Mouse (Mus musculus) brain, embryonic 14.5 days (tissue): Measurements from ENCODE around the gene Oscar. TPM values are rescaled to one million over a fixed set of nuclear protein-coding genes. Genes with fewer than 3 reads are reported as not detected.
"Not testable (repeated sequence)": the region's sequence is repeated elsewhere in the genome, so short reads cannot be mapped to it uniquely, and the experiment has no call there.

Source experiments
- DNase-seq: peaks from one replicate; pipeline ENCODE4 v3.0.0-alpha.2; 2011; ENCODE audit warnings: low read depth
- CTCF ChIP-seq: fragments of 200-500 bp; IDR thresholded peaks from 2 replicates; pipeline ENCODE4 v1.5.1; 2012; ENCODE audit warnings: inconsistent platforms, mild to moderate bottlenecking, moderate library complexity, borderline replicate concordance; ENCODE audit not compliant: insufficient read depth, insufficient read length; ENCODE audit errors: extremely low read depth
- POLR2A ChIP-seq: fragments of 200-500 bp; IDR thresholded peaks from 2 replicates; pipeline ENCODE4 v1.6.1; 2012; ENCODE audit warnings: mild to moderate bottlenecking, inconsistent platforms, borderline replicate concordance; ENCODE audit not compliant: poor library complexity, insufficient read depth, insufficient read length, severe bottlenecking; ENCODE audit errors: extremely low read depth
- polyA plus RNA-seq: library from polyadenylated mRNA; depleted of rRNA; stranded (reverse); fragments of >200 nt; gene quantifications from 2 replicates; pipeline ENCODE4 v1.2.3, GENCODE M21; 2012; rRNA removed

Oscar gene
- polyA plus RNA-seq, 1 experiment, result 1.8 TPM

- TF ChIP-seq CTCF (no peak), POLR2A (no peak)
- DNase-seq, result no peak
These were observed 36.9 kb downstream of the Oscar start for GRCm38 (mm10) chr7:3578952-3579546.

GRCm38 (mm10) chr7:3578196-3578595 is 37.8 kb downstream of the Oscar start:
- TF ChIP-seq POLR2A (no peak), CTCF (no peak)
- no peak for DNase-seq

DNA sequence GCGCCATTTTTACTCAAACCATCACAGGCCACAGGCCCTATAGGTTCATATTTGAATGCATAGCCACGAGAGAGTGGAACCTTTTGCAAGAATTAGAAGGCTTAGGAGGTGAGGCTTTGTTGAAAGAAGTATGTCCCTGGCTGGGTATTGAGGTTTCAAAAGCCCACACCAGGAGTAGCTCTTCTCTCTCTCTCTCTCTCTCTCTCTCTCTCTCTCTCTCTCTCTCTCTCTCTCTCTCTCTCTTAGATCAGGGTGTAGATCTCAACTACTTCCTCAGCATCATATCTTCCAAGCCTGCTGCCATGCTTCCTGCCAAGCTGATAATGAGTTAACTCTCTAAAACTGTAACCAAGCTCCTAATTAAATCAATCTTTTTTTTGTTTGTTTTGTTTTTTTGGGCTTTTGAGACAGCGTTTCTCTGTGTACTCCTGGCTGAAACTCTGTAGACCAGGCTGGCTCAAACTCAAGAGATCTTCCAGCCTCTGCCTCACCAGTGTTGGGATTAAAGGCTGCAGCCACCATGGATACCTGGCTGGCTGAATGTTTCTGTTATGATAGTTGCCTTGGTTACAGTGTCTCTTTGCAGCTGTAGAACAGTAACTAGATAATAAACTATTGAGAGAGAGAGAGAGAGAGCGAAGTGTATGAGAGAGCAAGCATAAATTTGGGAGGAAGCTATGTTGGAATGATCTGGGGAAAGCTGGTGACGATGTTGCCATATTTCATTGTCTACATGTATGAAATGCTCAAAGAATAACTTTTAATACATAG is 39.4 kb downstream of the Oscar start:
- no peak for DNase-seq
- TF ChIP-seq POLR2A (no peak), CTCF (no peak)

DNA sequence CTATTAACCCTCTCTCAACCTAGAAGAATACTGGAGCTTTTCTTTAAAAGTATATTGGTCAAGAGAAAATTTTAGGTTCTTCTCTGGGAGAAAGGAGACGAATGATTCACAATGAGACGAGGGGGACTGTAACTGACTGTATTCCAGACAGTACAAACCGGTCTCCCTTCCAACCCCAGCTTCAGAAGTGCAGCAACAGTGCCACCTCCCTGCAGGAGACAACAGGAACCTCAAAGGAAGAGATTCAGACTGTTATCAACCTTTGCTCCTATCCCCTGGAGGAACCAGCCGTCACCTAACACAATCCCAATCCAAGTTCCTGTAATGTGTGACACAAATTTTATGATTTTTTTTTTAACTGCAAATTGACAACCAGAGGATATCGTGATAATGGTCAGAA is 41.7 kb downstream of the Oscar start:
- TF ChIP-seq CTCF (no peak), POLR2A (no peak)
- no peak for DNase-seq

- no peak for TF ChIP-seq CTCF
- no peak for TF ChIP-seq POLR2A
- DNase-seq, result no peak
These were observed 44.1 kb downstream of the Oscar start for GRCm38 (mm10) chr7:3571847-3572246.

GRCm38 (mm10) chr7:3570580-3570979 is 45.4 kb downstream of the Oscar start:
- DNase-seq, result not testable (repeated sequence)

DNA sequence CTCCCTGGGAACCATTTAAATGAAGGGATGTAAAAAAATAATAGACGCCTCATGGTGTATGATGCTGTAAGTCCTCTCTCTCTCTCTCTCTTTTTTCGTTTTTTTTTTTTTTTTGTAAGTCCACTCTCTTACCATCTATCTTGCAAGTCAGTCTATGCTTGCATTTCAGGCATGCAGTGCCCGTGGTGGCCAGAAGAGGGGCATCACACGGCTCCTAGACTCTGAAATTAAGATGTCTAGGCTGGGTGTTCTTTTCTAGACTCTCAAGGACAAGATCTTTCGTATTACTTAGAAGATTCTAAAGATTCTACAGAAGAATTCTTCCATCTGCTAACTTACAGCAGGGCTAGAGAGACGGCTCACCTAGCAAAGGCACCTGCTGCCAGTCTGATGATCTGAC is 46.2 kb downstream of the Oscar start:
- no peak for DNase-seq
- TF ChIP-seq POLR2A (no peak), CTCF (0 out of 2 replicates have a peak, but pooled peaks have one; percentile 2)

DNA sequence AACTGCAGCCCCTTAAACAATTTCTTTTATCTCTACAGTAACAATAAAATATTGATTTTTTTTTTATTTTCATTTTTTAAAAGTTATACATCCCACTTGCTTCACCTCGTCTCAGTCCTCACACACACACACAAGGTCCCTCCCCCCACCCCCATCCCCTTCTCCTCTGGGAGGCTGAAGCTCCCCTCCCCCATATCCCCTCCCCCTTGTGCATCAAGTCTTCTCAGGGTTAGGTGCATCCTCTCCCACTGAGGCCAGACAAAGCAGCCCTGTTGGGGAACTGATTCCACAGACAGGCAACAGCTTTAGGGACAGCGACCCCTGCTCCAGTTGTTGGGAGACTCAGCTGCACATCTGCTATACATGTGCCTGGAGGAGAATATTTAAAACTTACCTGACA is 48.6 kb downstream of the Oscar start:
- DNase-seq, result no peak
- TF ChIP-seq CTCF, result no peak
- no peak for TF ChIP-seq POLR2A

Other genes with a start within 250 kb of the Oscar start
- 22.4 and 26.3 TPM in 2 replicates for gene Cacng8, start 225.5 kb downstream of the Oscar start, polyA plus RNA-seq
- 0.16 and 0.18 TPM in 2 replicates for gene Cacng6, start 192.0 kb downstream of the Oscar start, polyA plus RNA-seq
- 0.10 TPM in 1 of 2 replicates, not detected in the other for gene Tarm1, start 113.5 kb downstream of the Oscar start, polyA plus RNA-seq
- gene Ndufa3, start 1.2 kb upstream of the Oscar start, polyA plus RNA-seq, result 198 and 266 TPM in 2 replicates
- gene Tfpt, start 13.8 kb upstream of the Oscar start, polyA plus RNA-seq, result 26.1 and 27.6 TPM in 2 replicates
- gene Prpf31, start 13.8 kb upstream of the Oscar start, polyA plus RNA-seq, result 68.2 and 70.7 TPM in 2 replicates
- 64.9 and 80.1 TPM in 2 replicates for gene Cnot3, start 29.1 kb upstream of the Oscar start, polyA plus RNA-seq
- gene Leng1, start 49.7 kb upstream of the Oscar start, polyA plus RNA-seq, result 6.6 and 8.6 TPM in 2 replicates
- gene Tmc4, start 61.4 kb upstream of the Oscar start, polyA plus RNA-seq, result 13.7 and 14.1 TPM in 2 replicates
- gene Tsen34, start 76.7 kb upstream of the Oscar start, polyA plus RNA-seq, result 190 and 235 TPM in 2 replicates
- 78.7 and 103 TPM in 2 replicates for gene Mboat7, start 77.4 kb upstream of the Oscar start, polyA plus RNA-seq
- gene Rps9, start 87.8 kb upstream of the Oscar start, polyA plus RNA-seq, result 2,419 and 2,655 TPM in 2 replicates
- gene Pirb, start 104.2 kb upstream of the Oscar start, polyA plus RNA-seq, result 0.18 and 0.34 TPM in 2 replicates
- 0.03 TPM in 1 of 2 replicates, not detected in the other for gene Gm15448, start 209.5 kb upstream of the Oscar start, polyA plus RNA-seq
- gene Pira2, start 228.9 kb upstream of the Oscar start, polyA plus RNA-seq, result not detected in 2 replicates